Mouse (Mus musculus) lung, postnatal 0 days (tissue): ENCODE data around the gene Pcdh9. TPM values are rescaled to one million over a fixed set of nuclear protein-coding genes. Genes with fewer than 3 reads are reported as not detected.

Source experiments
- ATAC-seq: fragments of 200-750 bp; cut with Nextera tagmentation; 2 replicates; pipeline ENCODE4 v1.8.0; 2017; ENCODE audit warnings: moderate library complexity
- DNase-seq: peaks from one replicate; pipeline ENCODE4 v3.0.0-alpha.2; 2016; ENCODE audit warnings: low spot score
- H3K27ac ChIP-seq: fragments of 300-500 bp; sonication (generic); 2 replicates; pipeline ENCODE4 v1.5.1; 2014; ENCODE audit warnings: antibody characterized with exemption, mild to moderate bottlenecking, low read length, mixed read lengths
- H3K27me3 ChIP-seq: fragments of 300-500 bp; sonication (generic); replicated peaks from 2 replicates; pipeline ENCODE4 v1.6.1; 2014; ENCODE audit warnings: low read length, mixed read lengths; ENCODE audit not compliant: insufficient read depth
- H3K36me3 ChIP-seq: fragments of 300-500 bp; sonication (generic); 2 replicates; pipeline ENCODE4 v1.6.1; 2014; ENCODE audit warnings: low read length, mixed read lengths; ENCODE audit not compliant: insufficient read depth
- H3K4me1 ChIP-seq: fragments of 300-500 bp; sonication (generic); 2 replicates; pipeline ENCODE4 v1.6.1; 2014; ENCODE audit warnings: antibody characterized with exemption, low read depth, low read length, mixed read lengths; ENCODE audit not compliant: insufficient read depth
- H3K4me2 ChIP-seq: fragments of 300-500 bp; sonication (generic); replicated peaks from 2 replicates; pipeline ENCODE4 v1.6.1; 2014; ENCODE audit warnings: low read depth, mild to moderate bottlenecking, low read length, moderate library complexity, mixed read lengths
- H3K4me3 ChIP-seq: fragments of 300-500 bp; sonication (generic); 2 replicates; pipeline ENCODE4 v1.5.1; 2014; ENCODE audit warnings: low read depth, low read length
- H3K9ac ChIP-seq: fragments of 300-500 bp; sonication (generic); replicated peaks from 2 replicates; pipeline ENCODE4 v1.6.1; 2014; ENCODE audit warnings: low read depth, mild to moderate bottlenecking
- H3K9me3 ChIP-seq: fragments of 300-500 bp; sonication (generic); 2 replicates; pipeline ENCODE4 v1.6.1; 2016; ENCODE audit warnings: low read length, mixed read lengths
- CTCF ChIP-seq: IDR thresholded peaks from 2 replicates; pipeline ENCODE4 v1.5.1; 2016; ENCODE audit warnings: antibody characterized with exemption, mild to moderate bottlenecking
- EP300 ChIP-seq: IDR thresholded peaks from 2 replicates; pipeline ENCODE4 v1.6.1; 2016; ENCODE audit warnings: antibody characterized with exemption, mild to moderate bottlenecking, control low read depth
- WGBS: fragments of 180-500 bp; shearing (Covaris S2); extraction: QIAGEN DNeasy Blood & Tissue Kit; methylation state at CpG from one replicate; pipeline ENCODE4 v1.1.7; 2014; 5-methylcytosine and 5-hydroxymethylcytosine counted together
- polyA plus RNA-seq: library from polyadenylated mRNA; unstranded; fragments of >200 nt; fragmentation: Nextera tagmentation; extraction: Ambion mirVana; gene quantifications from 2 replicates; pipeline ENCODE4 v1.2.1, GENCODE M21; 2015

Pcdh9 gene
- polyA plus RNA-seq: 1.4 and 1.8 TPM in 2 replicates

GRCm38 (mm10) chr14:93890519-93891370, at the start of gene Pcdh9:
Pcdh9 (minus strand) TSS chr14:93890679.
- Histone ChIP-seq H3K4me2 (peak within 1 kb of the TSS; percentile 85), H3K9ac (no peak within 1 kb of the TSS), H3K27ac (no peak within 1 kb of the TSS), H3K27me3 (no peaks in the 10 kb centered on the region), H3K9me3 (no peaks in the 10 kb centered on the region), H3K4me3 (peak within 1 kb of the TSS; percentile 53), H3K4me1 (peaks cover 8% of the 10 kb centered on the region; the same call in 1 of the 2 replicates), H3K36me3 (no peaks in the 10 kb centered on the region)
- under 1% methylated on average over 49 of the region's 50 CpGs for WGBS
- ATAC-seq (peak; percentile 95), DNase-seq (peak; percentile 82)
- TF ChIP-seq EP300 (no peak), CTCF (peak; percentile 40)

GRCm38 (mm10) chr14:93906928-93907327, 16.4 kb upstream of the Pcdh9 start:
- Histone ChIP-seq H3K4me3 (no peak overlapping the region), H3K4me2 (no peak overlapping the region), H3K4me1 (no peaks in the 10 kb centered on the region), H3K9ac (no peak overlapping the region), H3K9me3 (no peaks in the 10 kb centered on the region), H3K27me3 (no peaks in the 10 kb centered on the region), H3K27ac (no peak overlapping the region), H3K36me3 (no peaks in the 10 kb centered on the region)
- TF ChIP-seq CTCF (no peak), EP300 (no peak)
- WGBS: 47% methylated on average over 1 of the region's 1 CpGs
- no peak for DNase-seq
- no peak for ATAC-seq

GRCm38 (mm10) chr14:93898533-93898932, 8.1 kb upstream of the Pcdh9 start:
- Histone ChIP-seq H3K36me3 (no peaks in the 10 kb centered on the region), H3K4me2 (no peak overlapping the region), H3K4me1 (no peaks in the 10 kb centered on the region), H3K27ac (no peak overlapping the region), H3K4me3 (no peak overlapping the region), H3K9me3 (no peaks in the 10 kb centered on the region), H3K9ac (no peak overlapping the region), H3K27me3 (no peaks in the 10 kb centered on the region)
- TF ChIP-seq CTCF: peak; percentile 47
- TF ChIP-seq EP300: no peak
- no peak for ATAC-seq
- DNase-seq: peak; percentile 50

GRCm38 (mm10) chr14:93895131-93895530, 4.7 kb upstream of the Pcdh9 start:
- no peaks in the 10 kb centered on the region for H3K27me3 ChIP-seq
- no peaks in the 10 kb centered on the region for H3K36me3 ChIP-seq
- no peak overlapping the region for H3K4me2 ChIP-seq
- no peak for DNase-seq
- no peak for TF ChIP-seq EP300
- no peak for TF ChIP-seq CTCF
- peaks cover 2% of the 10 kb centered on the region; the same call in 1 of the 2 replicates for H3K4me1 ChIP-seq
- no peak overlapping the region for H3K9ac ChIP-seq
- H3K9me3 ChIP-seq: no peaks in the 10 kb centered on the region
- no peak overlapping the region for H3K27ac ChIP-seq
- ATAC-seq: no peak
- WGBS: 85% methylated on average over 3 of the region's 3 CpGs
- H3K4me3 ChIP-seq: no peak overlapping the region

- peak overlapping the region; percentile 53 for H3K4me3 ChIP-seq
- H3K9ac ChIP-seq: no peak overlapping the region
- no peaks in the 10 kb centered on the region for H3K36me3 ChIP-seq
- peak overlapping the region; percentile 85 for H3K4me2 ChIP-seq
- no peak overlapping the region for H3K27ac ChIP-seq
- H3K4me1 ChIP-seq: peaks cover 8% of the 10 kb centered on the region; the same call in 1 of the 2 replicates
- DNase-seq: no peak
- no peaks in the 10 kb centered on the region for H3K27me3 ChIP-seq
- TF ChIP-seq EP300 (no peak), CTCF (no peak)
- H3K9me3 ChIP-seq: no peaks in the 10 kb centered on the region
- ATAC-seq: no peak
- 2% methylated on average over 13 of the region's 13 CpGs for WGBS
These were observed 880 bp upstream of the Pcdh9 start for GRCm38 (mm10) chr14:93891371-93891746.

GRCm38 (mm10) chr14:93889839-93890518, 500 bp downstream of the Pcdh9 start:
- Histone ChIP-seq H3K4me1 (peaks cover 8% of the 10 kb centered on the region; the same call in 1 of the 2 replicates), H3K36me3 (no peaks in the 10 kb centered on the region), H3K9me3 (no peaks in the 10 kb centered on the region), H3K9ac (no peak overlapping the region), H3K27me3 (no peaks in the 10 kb centered on the region), H3K4me2 (peak overlapping the region; percentile 85), H3K27ac (no peak overlapping the region), H3K4me3 (peak overlapping the region; percentile 53)
- TF ChIP-seq EP300: no peak
- TF ChIP-seq CTCF: no peak
- DNase-seq (no peak), ATAC-seq (no peak)
- 1% methylated on average over 20 of the region's 20 CpGs for WGBS
